ENCODE assay signal across 30 mouse cellular contexts in genomic region chr6:120259481-120259880, GRCm38 (mm10). TPM values are rescaled to one million over a fixed set of nuclear protein-coding genes. Genes with fewer than 3 reads are reported as not detected.
"Had no signal": no experiment of that assay in that cellular context is flagged by ENCODE, and none has a peak within 500 bp of the region (broad histone marks: within the 10 kb centered on the region; RNA-seq: fewer than 3 reads in every experiment).

No protein-coding gene starts in this region.

- H3K4me3 ChIP-seq: kidney, embryonic 15.5 days; limb, embryonic 12.5 days; limb, embryonic 15.5 days; megakaryocyte, embryonic 14.5 days; midbrain, embryonic 12.5 days; midbrain, embryonic 15.5 days; neural tube, embryonic 13.5 days had no signal

- DNase-seq: kidney, adult 8-10 months; kidney, postnatal 10 days; kidney, postnatal 36 days; layer of hippocampus, postnatal 36 days; left cerebral cortex, postnatal 4 days; liver, postnatal 0 days; lung, embryonic 14.5 days; lung, postnatal 10 days; lung, postnatal 36 days; retina, postnatal 1 day; right cerebral cortex, postnatal 25 days; thymus, adult 18-20 months; thymus, postnatal 36 days had no signal

- ATAC-seq: liver, postnatal 0 days; midbrain, embryonic 15.5 days had no signal

- H3K9ac ChIP-seq: kidney, embryonic 15.5 days; limb, embryonic 12.5 days; limb, embryonic 15.5 days; liver, embryonic 14.5 days; liver, postnatal 0 days; lung, embryonic 14.5 days; midbrain, embryonic 12.5 days; midbrain, embryonic 15.5 days; neural tube, embryonic 13.5 days had no signal

- H3K27me3 ChIP-seq: kidney, embryonic 15.5 days; limb, embryonic 12.5 days; limb, embryonic 15.5 days; midbrain, embryonic 12.5 days; midbrain, embryonic 15.5 days; neural tube, embryonic 13.5 days had no signal

- H3K4me1 ChIP-seq: midbrain, embryonic 12.5 days; midbrain, embryonic 15.5 days; neural tube, embryonic 13.5 days had no signal

- H3K4me2 ChIP-seq: kidney, embryonic 15.5 days; limb, embryonic 12.5 days; limb, embryonic 15.5 days; liver, embryonic 11.5 days; lung, embryonic 14.5 days; midbrain, embryonic 12.5 days; midbrain, embryonic 15.5 days; neural tube, embryonic 13.5 days had no signal

- H3K9me3 ChIP-seq: kidney, embryonic 15.5 days; limb, embryonic 12.5 days; limb, embryonic 15.5 days; megakaryocyte, embryonic 14.5 days; midbrain, embryonic 12.5 days; midbrain, embryonic 15.5 days; neural tube, embryonic 13.5 days had no signal

- H3K36me3 ChIP-seq: kidney, embryonic 15.5 days; limb, embryonic 12.5 days; limb, embryonic 15.5 days; midbrain, embryonic 12.5 days; midbrain, embryonic 15.5 days; neural tube, embryonic 13.5 days had no signal

- H3K27ac ChIP-seq: kidney, embryonic 15.5 days; limb, embryonic 12.5 days; limb, embryonic 15.5 days; liver, embryonic 14.5 days; midbrain, embryonic 12.5 days; midbrain, embryonic 15.5 days; neural tube, embryonic 13.5 days had no signal

RNA-seq across cellular contexts. Expression of gene D330020A13Rik, which starts 34.7 kb away (rescaled TPM):
- total RNA-seq: layer of hippocampus, adult 8-10 months; layer of hippocampus, postnatal 10 days; layer of hippocampus, postnatal 36 days; left cerebral cortex, adult 8-10 months; left cerebral cortex, postnatal 14 days; left cerebral cortex, postnatal 4 days; neutrophil, adult 5-6 weeks had no signal
- polyA plus RNA-seq: liver, embryonic 11.5 days; liver, embryonic 14.5 days; liver, postnatal 0 days; lung, embryonic 14.5 days; midbrain, embryonic 12.5 days; midbrain, embryonic 15.5 days; spleen, adult 2 months; stomach, embryonic 16.5 days; urinary bladder, adult 2 months had no signal

RNA-seq across cellular contexts. Expression of gene B4galnt3, which starts 34.9 kb away (rescaled TPM):
- total RNA-seq: neutrophil, adult 5-6 weeks had no signal
